Mouse (Mus musculus): ENCODE data around the gene Adcy3.

Adcy3 gene

GRCm38 (mm10) chr12:4132941-4133846, at the start of gene Adcy3:
TSS of gene Adcy3 (plus strand) at chr12:4133103.
- in situ Hi-C loops (cut with MboI, MseI), result no loop called here

- in situ Hi-C loops (cut with MboI, MseI), result no loop called here
These were observed 49.5 kb upstream of the Adcy3 start for GRCm38 (mm10) chr12:4083441-4083840.

GRCm38 (mm10) chr12:4107383-4107782, 25.5 kb upstream of the Adcy3 start:
- in situ Hi-C loops (cut with MboI, MseI), result no loop called here

- in situ Hi-C loops (cut with MboI, MseI), result no loop called here
These were observed 16.8 kb upstream of the Adcy3 start for GRCm38 (mm10) chr12:4116132-4116531.

- in situ Hi-C loops (cut with MboI, MseI), result no loop called here
These were observed 15.8 kb upstream of the Adcy3 start for GRCm38 (mm10) chr12:4117136-4117535.

DNA sequence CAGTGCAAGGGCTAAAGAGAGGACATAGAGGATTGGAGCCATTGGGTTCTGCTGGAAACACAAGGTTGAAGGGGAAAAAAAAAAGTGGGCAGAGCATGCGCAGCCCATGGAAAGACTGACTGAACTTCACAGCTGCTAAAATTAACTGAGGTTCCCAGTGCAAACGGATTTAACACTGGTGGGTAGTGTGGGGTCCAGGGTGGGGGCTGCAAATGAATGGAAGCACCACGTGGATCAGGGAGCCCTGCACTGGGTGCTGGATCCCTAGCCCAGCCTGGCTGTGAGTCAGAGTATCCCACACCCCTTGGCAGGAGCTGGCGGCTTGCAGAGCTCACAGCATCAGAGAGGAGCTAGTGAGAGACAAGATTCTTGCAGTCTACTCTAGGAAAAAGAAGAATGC, 15.3 kb upstream of the Adcy3 start:
- in situ Hi-C loops (cut with MboI, MseI), result no loop called here

DNA sequence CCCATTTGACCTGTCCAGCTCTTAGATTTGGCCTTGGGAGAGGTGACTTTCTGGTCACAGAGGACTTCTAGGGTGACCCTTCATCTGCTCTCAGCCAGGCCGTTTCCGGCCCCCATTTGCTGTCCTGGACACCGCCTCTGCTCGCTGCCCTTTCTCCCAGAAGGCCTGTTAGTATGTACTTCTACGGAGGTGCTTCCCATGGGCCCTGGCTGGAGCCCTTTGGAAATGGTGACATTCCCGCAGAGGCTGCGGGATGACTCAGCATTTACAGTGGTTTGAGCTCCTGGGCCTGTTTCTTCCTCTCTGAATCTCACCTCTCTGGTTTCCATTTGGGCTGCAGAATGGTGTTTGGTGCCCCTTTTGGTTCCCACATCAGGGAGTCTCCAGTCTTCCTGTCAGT, 5.6 kb upstream of the Adcy3 start:
- in situ Hi-C loops (cut with MboI, MseI), result no loop called here

GRCm38 (mm10) chr12:4133847-4134212, 927 bp downstream of the Adcy3 start:
- in situ Hi-C loops (cut with MboI, MseI), result no loop called here

DNA sequence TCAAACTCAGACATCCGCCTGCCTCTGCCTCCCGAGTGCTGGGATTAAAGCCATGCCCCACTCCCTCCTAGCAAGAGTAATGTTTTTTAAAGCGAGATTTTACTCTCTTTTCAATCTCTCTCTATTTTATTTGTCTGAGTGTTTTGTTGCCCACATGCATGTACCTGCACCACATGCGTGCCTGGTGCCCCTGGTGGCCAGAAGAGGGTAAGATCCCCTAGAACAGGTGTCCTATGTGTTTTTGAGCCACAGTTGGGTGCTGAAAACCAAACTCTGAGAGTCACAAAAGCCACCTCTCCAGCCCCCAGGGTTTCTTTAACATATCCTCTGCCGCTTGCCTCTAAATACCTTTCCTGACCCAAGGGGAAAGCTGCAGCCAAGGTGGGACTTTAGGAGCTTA, 10.3 kb downstream of the Adcy3 start:
- in situ Hi-C loops (cut with MboI, MseI), result loop anchor here (5.0 kb wide), 1 partner anchor 64 kb away; no protein-coding TSS in a partner anchor

DNA sequence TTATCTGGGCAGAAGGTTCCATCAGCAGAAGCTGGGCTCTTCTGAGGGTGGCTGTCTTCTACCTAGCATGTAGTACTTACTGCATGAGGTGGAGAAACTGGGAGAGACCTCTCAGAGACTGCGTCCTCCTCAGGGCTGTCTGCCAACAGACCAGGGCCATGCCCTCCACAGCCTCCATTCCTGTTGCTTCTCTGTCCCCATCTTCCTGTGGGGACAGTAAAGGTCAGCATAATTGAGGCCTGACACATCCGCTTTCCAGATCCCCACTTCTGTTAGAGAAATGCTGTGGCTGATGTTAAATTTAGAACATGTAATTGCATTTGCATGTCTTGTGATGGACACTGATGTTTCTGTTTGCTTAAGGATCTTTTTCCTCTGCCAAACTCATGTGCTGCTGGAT, 18.0 kb downstream of the Adcy3 start:
- in situ Hi-C loops (cut with MboI, MseI), result no loop called here

DNA sequence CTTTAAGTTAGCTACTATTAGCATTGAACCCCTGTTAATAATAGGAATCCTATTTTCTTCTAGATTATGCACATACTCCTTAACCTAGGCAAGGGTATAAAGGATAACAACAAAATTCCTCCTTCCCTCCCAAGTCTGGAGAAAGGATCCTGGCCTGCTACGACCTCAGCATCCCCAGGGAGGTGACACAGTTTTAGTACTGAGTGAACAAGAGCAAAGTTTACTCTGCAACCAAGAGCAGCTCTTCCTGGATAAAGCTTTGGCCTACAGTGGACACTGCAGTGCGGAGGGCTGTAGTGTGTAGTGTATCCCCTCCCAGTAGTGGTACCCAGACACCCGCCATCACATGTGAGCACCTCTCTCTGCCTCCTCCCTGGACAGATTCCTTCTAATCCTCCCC, 19.1 kb downstream of the Adcy3 start:
- in situ Hi-C loops (cut with MboI, MseI), result no loop called here

- in situ Hi-C loops (cut with MboI, MseI), result no loop called here
These were observed 24.6 kb downstream of the Adcy3 start for GRCm38 (mm10) chr12:4157466-4157865.

GRCm38 (mm10) chr12:4158179-4158578, 25.3 kb downstream of the Adcy3 start:
- in situ Hi-C loops (cut with MboI, MseI), result no loop called here

DNA sequence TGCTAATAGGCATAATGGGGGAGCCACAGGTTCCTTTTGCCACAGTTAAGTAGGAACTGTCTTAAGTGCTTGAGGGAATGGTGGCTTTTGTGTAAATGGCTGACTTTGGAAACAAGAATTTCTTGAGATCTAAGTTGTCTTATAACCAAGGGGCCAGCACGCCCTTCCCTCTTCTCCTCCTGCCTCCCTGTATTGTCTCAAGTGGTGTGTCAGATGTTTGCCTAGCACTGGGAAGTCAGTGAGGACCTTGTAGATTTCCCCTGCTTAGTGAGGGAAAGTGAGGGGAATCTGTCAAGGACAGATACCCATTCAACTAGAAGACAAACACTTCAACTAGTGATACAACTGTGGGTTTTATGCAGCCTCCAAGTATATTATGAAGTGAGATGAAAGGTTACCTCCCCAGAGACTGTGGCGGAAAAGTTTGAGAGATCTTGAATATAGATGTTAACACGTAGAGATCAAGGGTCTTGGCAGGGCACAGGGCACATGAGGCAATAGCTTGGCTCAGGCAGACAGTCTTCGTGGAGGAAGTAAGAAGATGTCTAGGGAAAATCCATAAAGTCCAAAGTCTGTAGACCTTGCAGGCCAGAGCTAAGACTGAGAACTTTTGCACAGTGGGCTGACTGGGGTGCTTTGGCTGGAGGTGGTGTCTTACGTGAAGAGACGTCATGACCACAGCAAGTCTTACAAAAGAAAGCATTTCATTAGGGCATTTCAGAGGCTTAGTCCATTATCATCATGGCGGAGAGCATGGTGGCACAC, 26.1 kb downstream of the Adcy3 start:
- in situ Hi-C loops (cut with MboI, MseI), result no loop called here

- in situ Hi-C loops (cut with MboI, MseI), result no loop called here
These were observed 27.4 kb downstream of the Adcy3 start for GRCm38 (mm10) chr12:4160322-4160721.

- in situ Hi-C loops (cut with MboI, MseI), result no loop called here
These were observed 30.0 kb downstream of the Adcy3 start for GRCm38 (mm10) chr12:4162886-4163285.

GRCm38 (mm10) chr12:4166970-4167369, 34.1 kb downstream of the Adcy3 start:
- in situ Hi-C loops (cut with MboI, MseI), result no loop called here

GRCm38 (mm10) chr12:4169058-4169457, 36.2 kb downstream of the Adcy3 start:
- in situ Hi-C loops (cut with MboI, MseI), result no loop called here

- in situ Hi-C loops (cut with MboI, MseI), result no loop called here
These were observed 36.7 kb downstream of the Adcy3 start for GRCm38 (mm10) chr12:4169622-4170021.

DNA sequence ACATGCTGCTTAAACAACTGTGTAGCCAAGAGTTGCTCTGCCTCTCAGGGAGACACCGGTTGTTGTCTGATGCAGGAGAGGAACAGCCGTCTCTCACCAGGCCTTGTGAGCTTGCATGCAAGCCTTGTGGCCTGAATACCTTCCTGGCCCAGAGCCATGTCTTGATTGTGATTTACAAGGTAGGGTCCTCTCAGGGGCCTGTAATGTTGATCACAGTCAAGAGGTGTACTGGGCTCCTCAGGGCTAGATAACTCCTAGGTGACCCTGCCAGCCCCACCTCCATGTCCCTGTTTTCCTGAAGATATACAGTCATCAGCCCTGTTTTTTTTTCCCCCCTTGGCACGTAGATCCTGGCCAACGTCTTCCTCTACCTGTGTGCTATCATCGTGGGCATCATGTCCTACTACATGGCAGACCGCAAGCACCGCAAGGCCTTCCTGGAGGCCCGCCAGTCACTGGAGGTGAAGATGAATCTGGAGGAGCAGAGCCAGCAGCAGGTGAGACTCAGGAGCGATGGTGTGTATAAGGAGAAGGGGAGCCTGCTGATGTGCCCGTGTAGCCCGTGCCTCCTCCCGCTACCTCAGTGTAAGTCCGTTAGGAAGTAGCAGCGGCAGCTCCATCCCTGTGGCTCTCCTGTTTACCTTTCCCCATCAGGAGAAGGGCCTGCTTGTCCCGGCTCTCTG, 40.3 kb downstream of the Adcy3 start:
- in situ Hi-C loops (cut with MboI, MseI), result no loop called here

- in situ Hi-C loops (cut with MboI, MseI), result no loop called here
These were observed 45.9 kb downstream of the Adcy3 start for GRCm38 (mm10) chr12:4178839-4179238.

GRCm38 (mm10) chr12:4179671-4180233, 46.8 kb downstream of the Adcy3 start:
- in situ Hi-C loops (cut with MboI, MseI), result no loop called here
